8 mouse cellular contexts compared by ENCODE assay signal in genomic region chr2:121507173-121507950, GRCm38 (mm10). TPM values are rescaled to one million over a fixed set of nuclear protein-coding genes. Genes with fewer than 3 reads are reported as not detected.
DNase-seq lines count a peak whose midpoint lies in the region; ATAC-seq lines count a peak whose summit lies in the region.

No protein-coding gene starts in this region.

- H3K27ac ChIP-seq in kidney, embryonic 16.5 days (ENCODE audit: low read length), result no peak overlapping the region
- no peak overlapping the region for H3K27ac ChIP-seq in brown adipose tissue, adult 24 weeks (replicated peaks; ENCODE audit: low read depth, low read length)
- no peak overlapping the region for H3K27ac ChIP-seq in hindbrain, embryonic 15.5 days (replicated peaks)
- no peak overlapping the region for H3K27ac ChIP-seq in midbrain, embryonic 16.5 days (ENCODE audit: low read length)

- H3K4me3 ChIP-seq in kidney, embryonic 16.5 days (ENCODE audit: low read length), result peak overlapping the region; percentile 69
- H3K4me3 ChIP-seq in brown adipose tissue, adult 24 weeks (ENCODE audit: insufficient read depth, low read depth, low read length), result peak overlapping the region; percentile 53
- H3K4me3 ChIP-seq in hindbrain, embryonic 15.5 days, result peak overlapping the region; percentile 69
- H3K4me3 ChIP-seq in midbrain, embryonic 16.5 days (ENCODE audit: low read depth, low read length), result peak overlapping the region; percentile 60

- ATAC-seq in kidney, embryonic 16.5 days (ENCODE audit: low FRiP score, low TSS enrichment), result no peak
- no peak for ATAC-seq in hindbrain, embryonic 15.5 days (ENCODE audit: low FRiP score, low read depth)
- no peak for ATAC-seq in midbrain, embryonic 16.5 days

- H3K4me1 ChIP-seq in kidney, embryonic 16.5 days (ENCODE audit: insufficient read depth, low read length), result peaks cover 13% of the 10 kb centered on the region
- H3K4me1 ChIP-seq in brown adipose tissue, adult 24 weeks (ENCODE audit: control insufficient read depth, insufficient read depth, insufficient read length, low read length), result peaks cover 5% of the 10 kb centered on the region
- H3K4me1 ChIP-seq in hindbrain, embryonic 15.5 days (replicated peaks), result peaks cover 23% of the 10 kb centered on the region
- peaks cover 9% of the 10 kb centered on the region for H3K4me1 ChIP-seq in midbrain, embryonic 16.5 days (ENCODE audit: control insufficient read depth, insufficient read depth, low read length)

- WGBS in kidney, embryonic 16.5 days, result 11% methylated on average over 12 of the region's 12 CpGs
- WGBS in hindbrain, embryonic 15.5 days, result 29% methylated on average over 12 of the region's 12 CpGs
- WGBS in midbrain, embryonic 16.5 days, result 12% methylated on average over 12 of the region's 12 CpGs

- peak overlapping the region; percentile 74 for H3K4me2 ChIP-seq in kidney, embryonic 16.5 days (replicated peaks; ENCODE audit: low read depth, low read length)
- H3K4me2 ChIP-seq in hindbrain, embryonic 15.5 days, result peak overlapping the region; percentile 77
- peak overlapping the region; percentile 59 for H3K4me2 ChIP-seq in midbrain, embryonic 16.5 days (ENCODE audit: low read length)

- H3K36me3 ChIP-seq in kidney, embryonic 16.5 days (ENCODE audit: insufficient read depth, low read length), result peaks cover 16% of the 10 kb centered on the region
- no peaks in the 10 kb centered on the region for H3K36me3 ChIP-seq in hindbrain, embryonic 15.5 days
- H3K36me3 ChIP-seq in midbrain, embryonic 16.5 days (ENCODE audit: control insufficient read depth, insufficient read depth, low read length), result peaks cover 4% of the 10 kb centered on the region; the same call in 1 of the 2 replicates

- no peak for DNase-seq in kidney, postnatal 14 days
- DNase-seq in ovary, adult 18-20 months (ENCODE audit: low spot score), result no peak
- no peak for DNase-seq in right cerebral cortex, adult 2 months (ENCODE audit: low spot score in 2 of 2)
- no peak for DNase-seq in thymus, postnatal 10 days (ENCODE audit: low spot score in 2 of 2)

- H3K27me3 ChIP-seq in kidney, embryonic 16.5 days (ENCODE audit: insufficient read depth, low read length), result no peaks in the 10 kb centered on the region
- no peaks in the 10 kb centered on the region for H3K27me3 ChIP-seq in hindbrain, embryonic 15.5 days
- no peaks in the 10 kb centered on the region for H3K27me3 ChIP-seq in midbrain, embryonic 16.5 days (ENCODE audit: control insufficient read depth, insufficient read depth, low read depth, low read length)

- no peaks in the 10 kb centered on the region for H3K9me3 ChIP-seq in kidney, embryonic 16.5 days (ENCODE audit: low read length)
- H3K9me3 ChIP-seq in hindbrain, embryonic 15.5 days, result no peaks in the 10 kb centered on the region
- no peaks in the 10 kb centered on the region for H3K9me3 ChIP-seq in midbrain, embryonic 16.5 days (replicated peaks; ENCODE audit: control insufficient read depth, low read length, poor library complexity, severe bottlenecking)

- H3K9ac ChIP-seq in kidney, embryonic 16.5 days (replicated peaks; ENCODE audit: low read length), result peak overlapping the region; percentile 63
- H3K9ac ChIP-seq in hindbrain, embryonic 15.5 days, result peak overlapping the region; percentile 68
- H3K9ac ChIP-seq in midbrain, embryonic 16.5 days (ENCODE audit: low read depth, low read length), result no peak overlapping the region

RNA-seq across cellular contexts. Expression of gene Wdr76, which starts 0.8 kb away (rescaled TPM):
- 6.7 and 8.4 TPM in 2 replicates for polyA plus RNA-seq in kidney, embryonic 16.5 days (2015; fragmentation: Nextera tagmentation; extraction: Ambion mirVana)
- 2.2 and 2.3 TPM in 2 replicates for polyA plus RNA-seq in brown adipose tissue, adult 24 weeks (2012; ENCODE audit: insufficient read depth, insufficient read length, missing spikeins)
- polyA plus RNA-seq in hindbrain, embryonic 15.5 days (2015; fragmentation: Nextera tagmentation; extraction: Ambion mirVana), result 3.9 and 4.9 TPM in 2 replicates
- polyA plus RNA-seq in midbrain, embryonic 16.5 days (2015; fragmentation: Nextera tagmentation; extraction: Ambion mirVana), result 3.2 and 4.1 TPM in 2 replicates

RNA-seq across cellular contexts. Expression of gene Mfap1a, which starts 0.9 kb away (rescaled TPM):
- polyA plus RNA-seq in kidney, embryonic 16.5 days (2015; fragmentation: Nextera tagmentation; extraction: Ambion mirVana), result 28.3 and 30.6 TPM in 2 replicates
- polyA plus RNA-seq in brown adipose tissue, adult 24 weeks (2012; ENCODE audit: insufficient read depth, insufficient read length, missing spikeins), result 17.5 and 19.3 TPM in 2 replicates
- polyA plus RNA-seq in hindbrain, embryonic 15.5 days (2015; fragmentation: Nextera tagmentation; extraction: Ambion mirVana), result 29.2 and 30.1 TPM in 2 replicates
- 29.7 and 32.2 TPM in 2 replicates for polyA plus RNA-seq in midbrain, embryonic 16.5 days (2015; fragmentation: Nextera tagmentation; extraction: Ambion mirVana)

RNA-seq across cellular contexts. Expression of gene Mfap1b, which starts 33.5 kb away (rescaled TPM):
- 56.7 and 57.2 TPM in 2 replicates for polyA plus RNA-seq in kidney, embryonic 16.5 days (2015; fragmentation: Nextera tagmentation; extraction: Ambion mirVana)
- polyA plus RNA-seq in brown adipose tissue, adult 24 weeks (2012; ENCODE audit: insufficient read depth, insufficient read length, missing spikeins), result 22.1 and 30.8 TPM in 2 replicates
- polyA plus RNA-seq in hindbrain, embryonic 15.5 days (2015; fragmentation: Nextera tagmentation; extraction: Ambion mirVana), result 68.0 and 70.6 TPM in 2 replicates
- polyA plus RNA-seq in midbrain, embryonic 16.5 days (2015; fragmentation: Nextera tagmentation; extraction: Ambion mirVana), result 75.4 and 80.1 TPM in 2 replicates

RNA-seq across cellular contexts. Expression of gene Serinc4, which starts 50.8 kb away (rescaled TPM):
- 0.09 and 0.18 TPM in 2 replicates for polyA plus RNA-seq in kidney, embryonic 16.5 days (2015; fragmentation: Nextera tagmentation; extraction: Ambion mirVana)
- not detected in 2 replicates for polyA plus RNA-seq in brown adipose tissue, adult 24 weeks (2012; ENCODE audit: insufficient read depth, insufficient read length, missing spikeins)
- 0.73 and 1.3 TPM in 2 replicates for polyA plus RNA-seq in hindbrain, embryonic 15.5 days (2015; fragmentation: Nextera tagmentation; extraction: Ambion mirVana)
- 1.6 and 1.7 TPM in 2 replicates for polyA plus RNA-seq in midbrain, embryonic 16.5 days (2015; fragmentation: Nextera tagmentation; extraction: Ambion mirVana)

RNA-seq across cellular contexts. Expression of gene Hypk, which starts 54.3 kb away (rescaled TPM):
- 104 and 106 TPM in 2 replicates for polyA plus RNA-seq in kidney, embryonic 16.5 days (2015; fragmentation: Nextera tagmentation; extraction: Ambion mirVana)
- 114 and 117 TPM in 2 replicates for polyA plus RNA-seq in brown adipose tissue, adult 24 weeks (2012; ENCODE audit: insufficient read depth, insufficient read length, missing spikeins)
- 110 and 112 TPM in 2 replicates for polyA plus RNA-seq in hindbrain, embryonic 15.5 days (2015; fragmentation: Nextera tagmentation; extraction: Ambion mirVana)
- 103 and 110 TPM in 2 replicates for polyA plus RNA-seq in midbrain, embryonic 16.5 days (2015; fragmentation: Nextera tagmentation; extraction: Ambion mirVana)
